Mouse (Mus musculus): Measurements from ENCODE around the gene Gm20518. TPM values are rescaled to one million over a fixed set of nuclear protein-coding genes. Genes with fewer than 3 reads are reported as not detected.

Gm20518 gene
- total and polyA plus RNA-seq, 2 experiments from 2014 or later = 0.07 to 0.76 TPM

DNA sequence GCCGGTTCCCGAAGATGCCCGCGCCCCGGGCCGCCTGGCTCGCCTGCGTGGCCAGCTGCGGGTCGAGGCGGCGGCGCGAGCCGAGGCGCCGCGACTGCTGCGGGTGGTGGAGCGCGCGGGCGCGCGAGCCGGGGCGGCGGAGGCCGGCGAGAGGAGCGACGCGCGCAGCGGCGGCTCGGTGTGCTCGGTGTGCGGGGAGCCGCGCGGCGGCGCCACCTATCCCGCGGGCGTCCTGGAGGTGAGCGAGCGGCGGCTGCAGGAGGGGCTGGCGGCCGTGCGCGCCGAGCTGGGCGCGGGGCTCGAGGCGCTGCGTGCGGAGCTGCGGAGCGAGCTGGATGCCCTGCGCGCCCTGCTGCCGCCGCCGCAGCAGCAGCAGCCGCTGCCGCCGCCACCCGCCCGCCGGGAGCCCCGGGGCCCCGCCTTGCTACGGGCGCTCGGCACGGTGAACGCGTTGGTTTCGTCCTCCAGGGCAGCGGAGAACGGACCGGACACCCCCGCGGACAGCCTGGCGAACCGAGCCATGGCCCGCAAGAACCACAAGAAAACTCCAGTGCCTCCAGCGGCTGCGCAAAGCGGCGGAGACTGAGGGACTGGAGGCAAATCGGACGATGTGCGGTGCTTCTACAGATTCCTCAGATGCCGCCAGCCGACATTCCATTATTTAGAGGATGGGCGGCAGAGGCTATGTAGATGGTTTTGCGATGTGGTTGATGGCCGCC is 57.6 kb downstream of the Gm20518 start:
- WGBS = 1% methylated on average over 97 of the region's 103 CpGs
- Histone ChIP-seq H3K9ac (peak overlapping the region; percentile 80), H3K9me3 (ENCODE audit: low read length) (no peaks in the 10 kb centered on the region), H3K4me1 (ENCODE audit: insufficient read depth) (no peaks in the 10 kb centered on the region), H3K4me2 (ENCODE audit: low read depth) (peak overlapping the region; percentile 87), H3K27me3 (ENCODE audit: insufficient read depth, low read length) (peaks cover 32% of the 10 kb centered on the region), H3K36me3 (ENCODE audit: insufficient read depth) (no peaks in the 10 kb centered on the region), H3K27ac (ENCODE audit: low read depth, low read length) (peak overlapping the region; percentile 85), H3K4me3 (ENCODE audit: low read depth, low read length) (peak overlapping the region; percentile 72)
- ATAC-seq = peak; percentile 85
- DNase-seq = peak; percentile 71
- peak; percentile 28; the same call in 1 of the 2 replicates for TF ChIP-seq CTCF (IDR thresholded peaks at IDR 0.05; ENCODE audit: low read depth)

DNA sequence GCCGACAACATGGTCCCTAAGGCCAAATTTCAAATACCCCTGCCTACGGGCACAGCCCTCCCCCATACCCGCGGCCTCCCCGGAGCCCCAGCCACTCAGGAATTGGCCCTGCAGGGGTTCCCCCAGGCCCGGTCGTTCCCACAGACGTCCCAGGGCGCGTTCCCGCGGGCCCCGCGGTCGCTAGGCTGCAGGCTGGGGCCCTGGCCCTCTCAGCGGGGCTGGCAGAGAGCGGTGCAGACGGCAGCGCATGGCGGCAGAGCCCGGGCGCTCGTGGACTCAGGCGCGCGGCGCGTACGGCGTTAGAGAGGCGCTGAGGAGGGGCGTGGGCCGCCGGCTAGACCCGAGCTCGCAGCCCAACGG is 58.2 kb downstream of the Gm20518 start:
- under 1% methylated on average over 37 of the region's 37 CpGs for WGBS
- H3K27ac ChIP-seq (ENCODE audit: low read depth, low read length) = peak overlapping the region; percentile 85
- peaks cover 32% of the 10 kb centered on the region for H3K27me3 ChIP-seq (ENCODE audit: insufficient read depth, low read length)
- ATAC-seq (peak; percentile 82), DNase-seq (peak; percentile 76)
- no peaks in the 10 kb centered on the region for H3K36me3 ChIP-seq (ENCODE audit: insufficient read depth)
- H3K9me3 ChIP-seq (ENCODE audit: low read length) = no peaks in the 10 kb centered on the region
- no peaks in the 10 kb centered on the region for H3K4me1 ChIP-seq (ENCODE audit: insufficient read depth)
- H3K9ac ChIP-seq = peak overlapping the region; percentile 80
- H3K4me3 ChIP-seq (ENCODE audit: low read depth, low read length) = peak overlapping the region; percentile 72
- no peak for TF ChIP-seq CTCF (IDR thresholded peaks at IDR 0.05; ENCODE audit: low read depth)
- peak overlapping the region; percentile 87 for H3K4me2 ChIP-seq (ENCODE audit: low read depth)

DNA sequence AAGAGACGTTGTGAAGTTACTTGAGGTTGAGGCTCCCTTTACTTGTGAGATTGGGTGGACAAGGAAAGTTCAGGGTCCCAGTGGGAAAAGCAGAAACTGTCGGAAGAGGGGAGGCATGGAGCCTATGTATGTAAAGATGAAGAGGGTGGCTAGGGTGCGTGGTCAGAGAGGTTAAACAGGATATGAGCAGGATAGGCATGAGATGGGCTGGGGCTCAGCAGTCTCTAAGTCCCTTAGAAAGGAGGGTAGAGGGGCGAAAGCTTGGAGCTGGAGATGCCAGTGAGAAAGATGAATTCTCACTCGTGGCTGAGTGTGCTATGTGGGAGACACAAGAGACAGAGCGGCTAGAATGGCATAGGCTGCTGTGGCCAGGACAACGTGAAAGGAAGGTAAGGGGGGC is 58.6 kb downstream of the Gm20518 start, which contains the start of gene B830017H08Rik:
TSS of gene B830017H08Rik (plus strand) at position 301 of the 400 bp plus-strand sequence.
- Histone ChIP-seq H3K4me2 (ENCODE audit: low read depth) (peak within 1 kb of the TSS; percentile 87), H3K27ac (ENCODE audit: low read depth, low read length) (peak within 1 kb of the TSS; percentile 85), H3K4me1 (ENCODE audit: insufficient read depth) (no peaks in the 10 kb centered on the region), H3K9me3 (ENCODE audit: low read length) (no peaks in the 10 kb centered on the region), H3K36me3 (ENCODE audit: insufficient read depth) (no peaks in the 10 kb centered on the region), H3K9ac (peak within 1 kb of the TSS; percentile 80), H3K27me3 (ENCODE audit: insufficient read depth, low read length) (peaks cover 32% of the 10 kb centered on the region), H3K4me3 (ENCODE audit: low read depth, low read length) (peak within 1 kb of the TSS; percentile 72)
- WGBS = 19% methylated on average over 7 of the region's 7 CpGs
- TF ChIP-seq CTCF (IDR thresholded peaks at IDR 0.05; ENCODE audit: low read depth) = no peak
- DNase-seq (no peak), ATAC-seq (no peak)

DNA sequence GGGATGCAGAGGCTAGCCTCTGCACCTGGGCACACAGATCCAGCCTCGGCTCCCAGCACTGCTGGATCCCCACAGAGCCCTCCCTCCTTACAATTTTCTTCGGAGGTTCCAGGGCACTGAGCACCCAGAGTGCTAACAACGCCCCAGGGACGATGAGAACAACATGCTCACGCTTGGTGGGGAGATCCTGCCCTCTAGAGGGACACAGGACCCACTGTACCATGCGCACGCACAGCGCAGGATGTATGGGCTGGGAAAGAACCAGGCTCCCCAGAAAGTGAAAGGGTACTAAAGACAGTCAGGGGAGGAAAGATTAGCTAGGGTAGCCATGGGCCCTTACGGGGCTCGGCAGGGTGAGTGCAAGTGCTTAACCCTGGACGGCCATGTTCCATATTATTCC is 59.7 kb downstream of the Gm20518 start:
- H3K27ac ChIP-seq (ENCODE audit: low read depth, low read length) = no peak overlapping the region
- no peaks in the 10 kb centered on the region for H3K36me3 ChIP-seq (ENCODE audit: insufficient read depth)
- ATAC-seq = peak; percentile 16; the same call in 1 of the 2 replicates
- H3K9ac ChIP-seq = no peak overlapping the region
- peak; percentile 42 for DNase-seq
- no peak overlapping the region for H3K4me3 ChIP-seq (ENCODE audit: low read depth, low read length)
- peak; percentile 59 for TF ChIP-seq CTCF (IDR thresholded peaks at IDR 0.05; ENCODE audit: low read depth)
- no peaks in the 10 kb centered on the region for H3K9me3 ChIP-seq (ENCODE audit: low read length)
- no peaks in the 10 kb centered on the region for H3K4me1 ChIP-seq (ENCODE audit: insufficient read depth)
- no peak overlapping the region for H3K4me2 ChIP-seq (ENCODE audit: low read depth)
- peaks cover 32% of the 10 kb centered on the region for H3K27me3 ChIP-seq (ENCODE audit: insufficient read depth, low read length)
- WGBS = 10% methylated on average over 11 of the region's 11 CpGs

DNA sequence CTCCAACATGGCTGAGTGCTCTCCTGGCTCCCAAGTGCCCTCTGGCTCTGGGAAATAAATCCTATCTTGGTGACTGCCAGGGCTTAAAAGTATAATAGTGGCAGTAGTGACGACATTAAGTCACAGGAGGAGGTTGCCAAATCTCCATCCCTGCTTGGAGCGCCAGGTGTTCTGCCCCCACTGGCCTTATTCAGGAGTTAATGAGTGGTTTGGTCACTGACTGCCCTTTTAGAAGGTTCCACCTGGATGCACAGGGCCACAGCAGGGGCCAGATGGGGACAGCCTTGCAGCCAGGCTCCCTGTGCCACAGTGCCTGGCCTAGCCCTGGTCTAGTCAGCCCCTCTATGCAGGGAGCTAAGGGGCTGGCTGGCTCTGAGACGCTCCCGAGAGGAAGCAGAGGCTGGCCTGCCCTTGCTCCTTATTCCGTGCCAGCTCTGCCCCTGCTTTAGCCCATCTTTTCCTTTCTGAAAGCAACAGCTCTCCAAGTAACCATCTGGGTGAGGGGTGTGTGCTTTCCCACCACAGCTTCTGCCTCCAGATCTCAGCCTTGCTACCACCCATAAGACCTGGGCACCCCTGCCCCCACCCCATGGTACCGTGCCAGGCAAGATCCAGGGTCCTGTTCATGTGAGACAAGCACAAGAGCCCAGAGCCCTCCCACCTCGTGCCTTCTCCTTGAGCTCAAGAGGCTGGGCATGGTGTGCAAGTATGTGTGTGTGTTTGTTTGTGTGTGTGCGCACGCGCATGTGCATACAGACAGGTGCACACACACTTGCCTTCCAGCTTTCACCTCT is 60.9 kb downstream of the Gm20518 start:
- DNase-seq (no peak), ATAC-seq (no peak)
- Histone ChIP-seq H3K4me3 (ENCODE audit: low read depth, low read length) (no peak overlapping the region), H3K4me2 (ENCODE audit: low read depth) (no peak overlapping the region), H3K27me3 (ENCODE audit: insufficient read depth, low read length) (peaks cover 32% of the 10 kb centered on the region), H3K27ac (ENCODE audit: low read depth, low read length) (no peak overlapping the region), H3K9me3 (ENCODE audit: low read length) (no peaks in the 10 kb centered on the region), H3K4me1 (ENCODE audit: insufficient read depth) (no peaks in the 10 kb centered on the region), H3K36me3 (ENCODE audit: insufficient read depth) (no peaks in the 10 kb centered on the region), H3K9ac (no peak overlapping the region)
- TF ChIP-seq CTCF (IDR thresholded peaks at IDR 0.05; ENCODE audit: low read depth) = no peak
- 46% methylated on average over 10 of the region's 10 CpGs for WGBS

DNA sequence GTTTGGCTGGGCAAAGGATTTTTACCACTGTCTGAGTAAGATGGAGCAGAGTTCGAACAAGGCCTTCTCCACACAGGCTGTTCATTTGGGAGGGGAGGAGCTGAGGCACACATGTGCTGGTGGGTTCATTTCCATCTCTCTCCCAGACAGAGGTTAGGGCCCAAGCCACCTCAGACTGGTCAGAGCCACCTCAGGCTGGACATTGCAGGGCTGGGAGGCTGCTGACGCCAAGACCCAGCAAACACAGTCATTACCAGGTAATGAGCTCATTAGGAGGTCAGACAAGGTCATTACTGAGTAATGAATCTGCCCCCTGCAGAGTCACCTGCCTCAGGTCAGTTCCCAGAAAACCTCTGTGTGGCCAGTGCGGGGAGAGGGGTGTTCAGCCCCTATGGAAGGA is 62.6 kb downstream of the Gm20518 start:
- H3K36me3 ChIP-seq (ENCODE audit: insufficient read depth) = no peaks in the 10 kb centered on the region
- peaks cover 20% of the 10 kb centered on the region for H3K27me3 ChIP-seq (ENCODE audit: insufficient read depth, low read length)
- H3K9ac ChIP-seq = no peak overlapping the region
- no peak overlapping the region for H3K27ac ChIP-seq (ENCODE audit: low read depth, low read length)
- no peak overlapping the region for H3K4me2 ChIP-seq (ENCODE audit: low read depth)
- no peak for ATAC-seq
- H3K9me3 ChIP-seq (ENCODE audit: low read length) = no peaks in the 10 kb centered on the region
- H3K4me3 ChIP-seq (ENCODE audit: low read depth, low read length) = no peak overlapping the region
- TF ChIP-seq CTCF (IDR thresholded peaks at IDR 0.05; ENCODE audit: low read depth) = no peak
- H3K4me1 ChIP-seq (ENCODE audit: insufficient read depth) = no peaks in the 10 kb centered on the region
- 66% methylated on average over 3 of the region's 3 CpGs for WGBS
- no peak for DNase-seq

DNA sequence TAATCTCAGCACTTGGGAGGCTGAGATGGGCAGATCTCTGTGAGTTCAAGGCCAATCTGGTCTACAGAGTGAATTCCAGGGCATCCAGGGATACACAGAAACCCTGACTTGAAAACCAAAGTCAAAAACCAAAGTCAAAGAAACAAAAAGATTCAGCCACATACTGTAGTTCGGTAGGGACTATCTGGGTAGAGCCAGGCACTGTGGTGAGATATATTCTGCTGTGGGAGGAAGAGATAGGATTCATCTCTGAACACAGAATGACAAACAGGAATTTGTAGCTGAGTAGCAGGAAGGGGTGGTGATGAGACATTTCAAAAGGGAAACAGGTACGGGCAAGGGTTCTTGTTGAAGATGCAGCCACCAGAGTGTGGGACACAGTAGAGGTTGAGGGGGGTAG is 63.2 kb downstream of the Gm20518 start:
- ATAC-seq (no peak), DNase-seq (no peak)
- peaks cover 20% of the 10 kb centered on the region for H3K27me3 ChIP-seq (ENCODE audit: insufficient read depth, low read length)
- H3K9ac ChIP-seq = no peak overlapping the region
- H3K36me3 ChIP-seq (ENCODE audit: insufficient read depth) = no peaks in the 10 kb centered on the region
- no peaks in the 10 kb centered on the region for H3K9me3 ChIP-seq (ENCODE audit: low read length)
- H3K27ac ChIP-seq (ENCODE audit: low read depth, low read length) = no peak overlapping the region
- H3K4me2 ChIP-seq (ENCODE audit: low read depth) = no peak overlapping the region
- 88% methylated on average over 2 of the region's 2 CpGs for WGBS
- H3K4me3 ChIP-seq (ENCODE audit: low read depth, low read length) = no peak overlapping the region
- H3K4me1 ChIP-seq (ENCODE audit: insufficient read depth) = no peaks in the 10 kb centered on the region
- TF ChIP-seq CTCF (IDR thresholded peaks at IDR 0.05; ENCODE audit: low read depth) = no peak

Data from forebrain, postnatal 0 days (tissue).